Mouse (Mus musculus) heart, adult 11 months (tissue): ENCODE measurements around the gene Tbc1d13.

Experiments used
- DNase-seq: peaks from one replicate; pipeline ENCODE4 v3.0.0; 2022

Tbc1d13 gene

GRCm38 (mm10) chr2:30133613-30134377 lies at the start of gene Tbc1d13:
Gene Tbc1d13, plus strand, starts transcription at chr2:30133746.
- peak; percentile 100 for DNase-seq

- DNase-seq = peak; percentile 90
Measured at GRCm38 (mm10) chr2:30084113-30084512, 49.4 kb upstream of the Tbc1d13 start.

GRCm38 (mm10) chr2:30084632-30085031 lies 48.9 kb upstream of the Tbc1d13 start:
- no peak for DNase-seq

- no peak for DNase-seq
Measured at GRCm38 (mm10) chr2:30087310-30087709, 46.2 kb upstream of the Tbc1d13 start.

- peak; percentile 92 for DNase-seq
Measured at GRCm38 (mm10) chr2:30091521-30091920, 42.0 kb upstream of the Tbc1d13 start.

GRCm38 (mm10) chr2:30092280-30092918 lies 41.1 kb upstream of the Tbc1d13 start:
- DNase-seq = peak; percentile 93

- DNase-seq = peak; percentile 100
Measured at GRCm38 (mm10) chr2:30093471-30094207, 39.9 kb upstream of the Tbc1d13 start, which contains the start of gene Zdhhc12. Gene Zdhhc12, minus strand, starts transcription at chr2:30093648.

GRCm38 (mm10) chr2:30094208-30094588 lies 39.3 kb upstream of the Tbc1d13 start:
- no peak for DNase-seq

GRCm38 (mm10) chr2:30095882-30096527 lies 37.5 kb upstream of the Tbc1d13 start:
- peak; percentile 91 for DNase-seq

- no peak for DNase-seq
Measured at GRCm38 (mm10) chr2:30100214-30100613, 33.3 kb upstream of the Tbc1d13 start.

- no peak for DNase-seq
Measured at GRCm38 (mm10) chr2:30106364-30106763, 27.2 kb upstream of the Tbc1d13 start.

GRCm38 (mm10) chr2:30107646-30108045 lies 25.9 kb upstream of the Tbc1d13 start:
- DNase-seq = no peak

- no peak for DNase-seq
Measured at GRCm38 (mm10) chr2:30108260-30108659, 25.3 kb upstream of the Tbc1d13 start.

- DNase-seq = no peak
Measured at GRCm38 (mm10) chr2:30111500-30111899, 22.0 kb upstream of the Tbc1d13 start.

GRCm38 (mm10) chr2:30112564-30112963 lies 21.0 kb upstream of the Tbc1d13 start:
- no peak for DNase-seq

GRCm38 (mm10) chr2:30119641-30120051 lies 13.9 kb upstream of the Tbc1d13 start:
- no peak for DNase-seq

- DNase-seq = no peak
Measured at GRCm38 (mm10) chr2:30120269-30120668, 13.3 kb upstream of the Tbc1d13 start.

GRCm38 (mm10) chr2:30122766-30123165 lies 10.8 kb upstream of the Tbc1d13 start:
- no peak for DNase-seq

- peak; percentile 94 for DNase-seq
Measured at GRCm38 (mm10) chr2:30123729-30124471, 9.6 kb upstream of the Tbc1d13 start.

- peak; percentile 100 for DNase-seq
Measured at GRCm38 (mm10) chr2:30124472-30125274, 8.9 kb upstream of the Tbc1d13 start, which contains the start of gene Zer1. Gene Zer1, minus strand, starts transcription at chr2:30124585.

- no peak for DNase-seq
Measured at GRCm38 (mm10) chr2:30128789-30129188, 4.8 kb upstream of the Tbc1d13 start.
